Mouse (Mus musculus): ENCODE data around the gene Hist2h2aa1. TPM values are rescaled to one million over a fixed set of nuclear protein-coding genes. Genes with fewer than 3 reads are reported as not detected.
"Not testable (repeated sequence)": the region's sequence is repeated elsewhere in the genome, so short reads cannot be mapped to it uniquely, and the experiment has no call there.

The Hist2h2aa1 gene
- polyA plus RNA-seq (2014; fragmentation: Nextera tagmentation; extraction: Ambion mirVana) = 11.8 and 14.6 TPM in 2 replicates

DNA sequence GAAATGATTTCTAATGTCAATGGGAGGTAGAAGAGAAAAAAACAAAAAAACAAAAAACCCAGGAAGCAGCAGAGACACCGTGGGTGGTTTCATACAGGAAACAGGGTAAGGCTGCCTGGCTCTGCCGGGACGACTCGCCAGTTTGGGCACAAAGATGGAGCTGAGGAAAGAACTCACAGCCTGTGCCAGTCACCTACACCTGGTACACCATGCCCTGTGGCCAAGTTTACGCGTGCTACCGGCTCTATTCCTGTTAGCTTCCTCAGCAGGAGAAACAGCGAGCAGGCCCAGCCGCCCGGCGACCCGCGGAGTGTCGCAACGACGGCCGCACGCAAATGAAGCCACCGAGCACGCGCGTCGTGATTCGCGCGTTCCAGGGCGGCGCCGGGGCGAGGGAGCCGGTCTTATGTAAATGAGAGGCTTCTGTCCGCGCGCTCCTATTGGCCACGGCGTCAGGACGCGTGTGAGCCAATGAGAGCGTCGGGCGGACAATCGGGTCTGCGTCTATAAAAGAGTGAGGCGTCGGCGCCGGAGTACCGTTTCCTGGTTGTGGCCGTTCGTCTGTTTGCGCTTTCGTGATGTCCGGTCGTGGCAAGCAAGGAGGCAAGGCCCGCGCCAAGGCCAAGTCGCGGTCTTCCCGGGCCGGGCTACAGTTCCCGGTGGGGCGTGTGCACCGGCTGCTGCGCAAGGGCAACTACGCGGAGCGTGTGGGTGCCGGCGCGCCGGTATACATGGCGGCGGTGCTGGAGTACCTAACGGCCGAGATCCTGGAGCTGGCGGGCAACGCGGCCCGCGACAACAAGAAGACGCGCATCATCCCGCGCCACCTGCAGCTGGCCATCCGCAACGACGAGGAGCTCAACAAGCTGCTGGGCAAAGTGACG lies at the start of gene Hist2h2aa1:
Gene Hist2h2aa1 (plus strand): TSS at position 495 of the 884 bp plus-strand sequence.
- H3K9me3 ChIP-seq (ENCODE audit: control insufficient read depth, low read length); H3K4me1 ChIP-seq (replicated peaks; ENCODE audit: control insufficient read depth, insufficient read depth, low read length); H3K27me3 ChIP-seq (ENCODE audit: control insufficient read depth, insufficient read depth, low read length); H3K36me3 ChIP-seq (ENCODE audit: control insufficient read depth, insufficient read depth, low read length): not testable (repeated sequence)
- H3K4me3 ChIP-seq (ENCODE audit: low read depth, low read length) = peak within 1 kb of the TSS; percentile 46
- peak within 1 kb of the TSS; percentile 57 for H3K4me2 ChIP-seq (replicated peaks; ENCODE audit: low read depth, low read length)
- ATAC-seq (ENCODE audit: low FRiP score) = peak; percentile 85
- H3K27ac ChIP-seq (ENCODE audit: low read depth, low read length) = peak within 1 kb of the TSS; percentile 96
- 0% methylated on average over 20 of the region's 88 CpGs for WGBS
- peak within 1 kb of the TSS; percentile 79 for H3K9ac ChIP-seq (ENCODE audit: low read depth, low read length)
- DNase-seq (ENCODE audit: low spot score) = peak; percentile 75

DNA sequence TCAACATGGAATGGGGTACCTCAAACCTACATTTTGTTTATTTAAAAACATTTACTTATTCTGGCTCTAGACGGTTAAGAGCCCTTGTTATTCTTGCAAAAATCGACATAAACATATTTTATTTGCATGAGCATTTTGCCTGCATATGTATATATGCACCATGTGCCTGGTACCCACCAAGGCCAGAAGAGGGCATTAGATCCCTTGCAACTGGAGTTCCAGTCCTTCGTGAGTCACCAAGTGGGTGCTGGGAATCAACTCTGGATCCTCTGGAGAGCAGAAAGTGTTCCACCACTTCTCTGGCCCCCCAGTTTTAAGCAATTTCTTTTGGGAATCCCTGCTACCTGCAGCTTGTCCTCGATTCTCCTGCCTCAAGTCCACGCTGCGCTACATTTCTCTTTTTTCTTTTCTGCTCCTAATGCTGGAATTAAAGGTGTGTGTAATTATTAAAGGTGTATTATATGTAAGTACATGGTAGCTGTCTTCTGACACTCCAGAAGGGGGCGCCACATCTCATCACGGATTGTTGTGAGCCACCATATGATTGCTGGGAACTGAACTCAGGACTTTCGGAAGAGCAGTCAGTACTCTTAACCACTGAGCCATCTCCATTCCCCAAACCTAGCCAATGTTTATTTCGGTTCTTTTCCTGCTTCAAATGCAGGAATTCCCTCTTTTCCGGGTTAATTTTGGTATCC lies 49.5 kb upstream of the Hist2h2aa1 start:
- H3K9ac ChIP-seq (ENCODE audit: low read depth, low read length) = no peak overlapping the region
- H3K27ac ChIP-seq (ENCODE audit: low read depth, low read length) = no peak overlapping the region
- H3K27me3 ChIP-seq (ENCODE audit: control insufficient read depth, insufficient read depth, low read length) = no peaks in the 10 kb centered on the region
- 95% methylated on average over 11 of the region's 11 CpGs for WGBS
- H3K4me3 ChIP-seq (ENCODE audit: low read depth, low read length) = no peak overlapping the region
- ATAC-seq (ENCODE audit: low FRiP score) = no peak
- DNase-seq (ENCODE audit: low spot score) = no peak
- H3K9me3 ChIP-seq (ENCODE audit: control insufficient read depth, low read length) = no peaks in the 10 kb centered on the region
- peaks cover 4% of the 10 kb centered on the region; the same call in 1 of the 2 replicates for H3K4me1 ChIP-seq (replicated peaks; ENCODE audit: control insufficient read depth, insufficient read depth, low read length)
- H3K4me2 ChIP-seq (replicated peaks; ENCODE audit: low read depth, low read length) = no peak overlapping the region
- H3K36me3 ChIP-seq (ENCODE audit: control insufficient read depth, insufficient read depth, low read length) = no peaks in the 10 kb centered on the region

DNA sequence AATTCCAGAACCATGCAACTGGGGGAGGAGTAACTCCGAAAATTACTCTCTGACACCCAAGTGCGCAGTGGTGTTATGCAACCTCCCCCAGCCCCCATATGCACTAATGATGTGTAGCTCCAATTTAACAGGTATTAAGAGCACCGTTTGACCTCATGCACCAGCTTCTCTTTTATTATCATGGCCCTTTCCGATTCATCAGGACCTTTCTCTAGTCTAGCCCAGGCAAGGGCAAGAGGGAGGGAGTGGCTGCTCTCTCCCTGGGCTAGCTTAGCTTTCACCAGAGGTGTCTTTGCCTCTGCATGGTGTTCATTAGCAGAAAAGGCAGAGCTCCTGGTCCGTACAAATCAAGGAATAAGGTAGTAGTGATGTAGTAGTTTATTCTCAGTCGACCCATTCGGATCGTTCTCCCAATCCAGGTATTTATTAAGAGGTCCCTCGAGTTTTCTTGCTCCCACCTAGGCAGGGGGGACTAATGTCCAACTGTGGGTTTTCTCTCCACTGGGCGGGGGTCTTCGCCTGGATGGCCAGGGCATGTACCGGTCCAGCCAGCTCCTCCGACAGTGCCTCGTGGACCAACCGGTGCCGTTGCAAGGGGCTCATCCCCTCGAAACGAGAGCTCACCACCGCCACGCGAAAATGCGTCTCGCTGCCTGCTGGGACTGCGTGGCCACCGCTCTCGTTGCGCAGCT lies 48.7 kb upstream of the Hist2h2aa1 start:
- no peak for DNase-seq (ENCODE audit: low spot score)
- Histone ChIP-seq H3K27me3 (ENCODE audit: control insufficient read depth, insufficient read depth, low read length) (no peaks in the 10 kb centered on the region), H3K4me3 (ENCODE audit: low read depth, low read length) (peak overlapping the region; percentile 61), H3K4me2 (replicated peaks; ENCODE audit: low read depth, low read length) (peak overlapping the region; percentile 92), H3K4me1 (replicated peaks; ENCODE audit: control insufficient read depth, insufficient read depth, low read length) (peaks cover 4% of the 10 kb centered on the region; the same call in 1 of the 2 replicates), H3K27ac (ENCODE audit: low read depth, low read length) (peak overlapping the region; percentile 92), H3K36me3 (ENCODE audit: control insufficient read depth, insufficient read depth, low read length) (no peaks in the 10 kb centered on the region), H3K9me3 (ENCODE audit: control insufficient read depth, low read length) (no peaks in the 10 kb centered on the region), H3K9ac (ENCODE audit: low read depth, low read length) (peak overlapping the region; percentile 90)
- 20% methylated on average over 27 of the region's 27 CpGs for WGBS
- peak; percentile 19; the same call in 1 of the 2 replicates for ATAC-seq (ENCODE audit: low FRiP score)

DNA sequence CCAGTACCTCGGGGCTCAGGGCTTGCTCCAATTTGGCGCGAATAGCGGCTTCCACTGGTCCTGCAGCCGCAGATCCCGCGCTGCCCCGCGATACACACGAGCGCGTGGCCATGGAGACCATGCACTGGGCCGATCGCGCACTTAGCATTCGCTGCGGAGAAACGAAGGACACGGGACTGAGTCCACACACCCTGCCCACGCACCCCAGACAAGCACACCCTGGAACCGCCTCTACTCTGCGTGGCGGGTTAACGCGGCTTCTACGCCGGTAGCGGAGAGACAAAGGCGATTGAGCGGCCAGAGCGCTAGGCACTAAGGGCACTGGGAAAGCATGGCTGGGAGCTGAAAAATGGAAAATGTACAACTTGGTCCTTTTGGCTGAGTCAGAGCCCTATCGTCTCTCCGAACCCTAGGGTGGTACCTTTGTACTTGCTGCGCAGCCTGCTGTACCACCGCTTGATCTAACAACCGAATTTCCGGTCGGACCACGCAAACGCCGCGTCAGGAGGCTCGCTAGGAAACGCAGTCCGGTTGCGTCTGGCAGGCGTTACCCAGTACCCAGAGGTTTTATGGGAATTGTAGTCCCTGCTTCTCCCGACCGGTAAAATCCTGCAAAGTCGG lies 48.1 kb upstream of the Hist2h2aa1 start:
- no peaks in the 10 kb centered on the region for H3K9me3 ChIP-seq (ENCODE audit: control insufficient read depth, low read length)
- H3K27ac ChIP-seq (ENCODE audit: low read depth, low read length) = peak overlapping the region; percentile 92
- peak overlapping the region; percentile 92 for H3K4me2 ChIP-seq (replicated peaks; ENCODE audit: low read depth, low read length)
- H3K9ac ChIP-seq (ENCODE audit: low read depth, low read length) = peak overlapping the region; percentile 90
- under 1% methylated on average over 50 of the region's 50 CpGs for WGBS
- peak overlapping the region; percentile 61 for H3K4me3 ChIP-seq (ENCODE audit: low read depth, low read length)
- peak; percentile 90 for DNase-seq (ENCODE audit: low spot score)
- H3K36me3 ChIP-seq (ENCODE audit: control insufficient read depth, insufficient read depth, low read length) = no peaks in the 10 kb centered on the region
- H3K4me1 ChIP-seq (replicated peaks; ENCODE audit: control insufficient read depth, insufficient read depth, low read length) = peaks cover 4% of the 10 kb centered on the region; the same call in 1 of the 2 replicates
- ATAC-seq (ENCODE audit: low FRiP score) = peak; percentile 95
- no peaks in the 10 kb centered on the region for H3K27me3 ChIP-seq (ENCODE audit: control insufficient read depth, insufficient read depth, low read length)

DNA sequence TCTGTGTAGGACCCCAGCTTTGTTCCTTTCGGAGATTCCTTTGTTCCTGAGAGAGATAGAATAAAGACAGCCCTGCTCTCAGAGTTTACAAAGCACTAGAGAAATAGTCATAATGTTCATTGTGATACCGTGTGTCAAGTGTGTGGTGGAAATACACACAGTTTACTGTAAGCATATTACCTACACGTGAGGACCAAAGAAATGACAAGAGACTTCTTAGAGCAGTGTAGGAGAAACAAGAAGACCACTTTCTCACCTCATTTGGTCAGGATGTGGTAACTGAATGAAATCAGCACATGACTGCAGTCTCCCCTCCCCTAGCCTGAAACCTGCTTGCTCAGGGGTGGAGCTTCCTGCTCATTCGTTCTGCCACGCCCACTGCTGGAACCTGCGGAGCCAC lies 47.1 kb upstream of the Hist2h2aa1 start:
- Histone ChIP-seq H3K27me3 (ENCODE audit: control insufficient read depth, insufficient read depth, low read length) (no peaks in the 10 kb centered on the region), H3K9me3 (ENCODE audit: control insufficient read depth, low read length) (no peaks in the 10 kb centered on the region), H3K4me3 (ENCODE audit: low read depth, low read length) (no peak overlapping the region), H3K27ac (ENCODE audit: low read depth, low read length) (no peak overlapping the region), H3K4me1 (replicated peaks; ENCODE audit: control insufficient read depth, insufficient read depth, low read length) (peaks cover 4% of the 10 kb centered on the region; the same call in 1 of the 2 replicates), H3K9ac (ENCODE audit: low read depth, low read length) (peak overlapping the region; percentile 44), H3K36me3 (ENCODE audit: control insufficient read depth, insufficient read depth, low read length) (no peaks in the 10 kb centered on the region), H3K4me2 (replicated peaks; ENCODE audit: low read depth, low read length) (peak overlapping the region; percentile 92)
- WGBS = 6% methylated on average over 6 of the region's 6 CpGs
- ATAC-seq (ENCODE audit: low FRiP score) (peak; percentile 12; the same call in 1 of the 2 replicates), DNase-seq (ENCODE audit: low spot score) (no peak)

DNA sequence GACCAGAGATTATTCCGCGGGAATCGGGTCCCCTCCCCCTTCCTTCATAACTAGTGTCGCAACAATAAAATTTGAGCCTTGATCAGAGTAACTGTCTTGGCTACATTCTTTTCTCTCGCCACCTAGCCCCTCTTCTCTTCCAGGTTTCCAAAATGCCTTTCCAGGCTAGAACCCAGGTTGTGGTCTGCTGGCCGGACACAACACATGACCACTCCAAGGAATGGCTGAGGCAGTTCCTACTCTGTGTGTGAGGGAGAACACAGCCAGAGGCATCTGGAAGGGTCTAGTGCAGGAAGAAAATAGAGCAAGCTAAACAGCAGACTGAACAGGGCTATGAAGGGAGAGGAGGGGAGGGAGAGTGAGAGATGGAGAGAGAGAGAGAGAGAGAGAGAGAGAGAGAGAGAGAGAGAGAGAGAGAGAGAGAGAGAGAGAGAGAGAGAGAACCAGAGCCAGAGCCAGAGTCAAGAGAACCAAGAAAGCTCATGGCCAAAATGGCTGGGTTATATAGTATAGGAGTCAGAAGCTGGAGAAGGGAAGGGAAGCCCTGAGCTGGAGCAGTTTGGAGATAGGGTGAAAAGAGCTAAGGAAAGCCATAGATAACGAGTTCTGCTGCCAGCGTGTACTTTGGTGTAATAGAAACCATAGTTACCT lies 46.6 kb upstream of the Hist2h2aa1 start:
- H3K36me3 ChIP-seq (ENCODE audit: control insufficient read depth, insufficient read depth, low read length); H3K4me1 ChIP-seq (replicated peaks; ENCODE audit: control insufficient read depth, insufficient read depth, low read length); ATAC-seq (ENCODE audit: low FRiP score); H3K27ac ChIP-seq (ENCODE audit: low read depth, low read length); H3K9ac ChIP-seq (ENCODE audit: low read depth, low read length); H3K4me2 ChIP-seq (replicated peaks; ENCODE audit: low read depth, low read length); H3K4me3 ChIP-seq (ENCODE audit: low read depth, low read length); H3K9me3 ChIP-seq (ENCODE audit: control insufficient read depth, low read length); H3K27me3 ChIP-seq (ENCODE audit: control insufficient read depth, insufficient read depth, low read length); DNase-seq (ENCODE audit: low spot score): not testable (repeated sequence)
- WGBS = 34% methylated on average over 6 of the region's 8 CpGs

DNA sequence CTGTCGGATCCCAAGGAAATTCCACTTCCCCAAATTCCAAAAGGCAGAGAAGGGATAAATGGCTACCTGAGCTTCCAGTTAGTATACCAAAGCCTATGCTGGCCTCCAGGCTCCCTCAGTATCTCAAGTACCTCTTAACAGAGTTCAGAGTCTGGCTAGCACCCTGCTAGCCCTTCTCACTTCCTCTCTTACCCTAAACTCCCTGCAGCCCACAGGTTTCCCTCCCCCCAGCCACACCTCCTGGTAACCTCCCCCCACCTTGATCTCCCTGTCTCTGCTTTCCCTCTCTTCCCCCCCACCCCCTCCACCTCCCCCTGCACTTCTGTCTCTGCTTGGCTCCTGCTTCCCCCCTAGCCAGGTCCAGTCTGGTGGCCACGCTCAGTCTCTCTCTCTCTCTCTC lies 45.6 kb upstream of the Hist2h2aa1 start:
- ATAC-seq (ENCODE audit: low FRiP score) = no peak
- WGBS = 69% methylated on average over 2 of the region's 2 CpGs
- H3K9ac ChIP-seq (ENCODE audit: low read depth, low read length) = no peak overlapping the region

DNA sequence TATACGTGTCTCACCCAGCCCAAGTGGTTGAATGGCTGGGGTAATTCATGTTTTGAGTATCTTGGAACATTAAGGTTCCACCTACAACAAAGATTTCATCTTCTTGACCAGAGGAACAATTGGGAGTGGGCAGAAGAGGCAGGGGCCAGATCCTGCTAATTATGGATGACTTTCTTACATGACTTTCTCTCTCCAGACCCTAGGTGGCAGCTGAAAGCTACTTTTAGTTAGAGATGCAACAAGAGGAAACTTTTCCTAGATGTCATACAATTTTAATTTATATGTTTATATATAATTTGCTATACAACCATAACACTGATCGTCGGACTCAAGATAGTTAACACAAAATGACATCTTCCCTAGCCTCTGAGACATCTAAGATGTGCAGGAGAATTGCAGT lies 37.5 kb upstream of the Hist2h2aa1 start:
- Histone ChIP-seq H3K4me2 (replicated peaks; ENCODE audit: low read depth, low read length) (no peak overlapping the region), H3K36me3 (ENCODE audit: control insufficient read depth, insufficient read depth, low read length) (no peaks in the 10 kb centered on the region), H3K4me3 (ENCODE audit: low read depth, low read length) (no peak overlapping the region), H3K4me1 (replicated peaks; ENCODE audit: control insufficient read depth, insufficient read depth, low read length) (no peaks in the 10 kb centered on the region), H3K27ac (ENCODE audit: low read depth, low read length) (no peak overlapping the region), H3K27me3 (ENCODE audit: control insufficient read depth, insufficient read depth, low read length) (no peaks in the 10 kb centered on the region), H3K9me3 (ENCODE audit: control insufficient read depth, low read length) (no peaks in the 10 kb centered on the region), H3K9ac (ENCODE audit: low read depth, low read length) (no peak overlapping the region)
- ATAC-seq (ENCODE audit: low FRiP score) = no peak
- 87% methylated on average over 3 of the region's 3 CpGs for WGBS
- DNase-seq (ENCODE audit: low spot score) = no peak

More for the DNA sequence above, 45.6 kb upstream of the Hist2h2aa1 start:
- H3K27me3 ChIP-seq (ENCODE audit: control insufficient read depth, insufficient read depth, low read length) = no peaks in the 10 kb centered on the region
- no peaks in the 10 kb centered on the region for H3K9me3 ChIP-seq (ENCODE audit: control insufficient read depth, low read length)
- H3K4me3 ChIP-seq (ENCODE audit: low read depth, low read length) = no peak overlapping the region
- no peak for DNase-seq (ENCODE audit: low spot score)
- peaks cover 4% of the 10 kb centered on the region; the same call in 1 of the 2 replicates for H3K4me1 ChIP-seq (replicated peaks; ENCODE audit: control insufficient read depth, insufficient read depth, low read length)
- H3K27ac ChIP-seq (ENCODE audit: low read depth, low read length) = no peak overlapping the region
- H3K36me3 ChIP-seq (ENCODE audit: control insufficient read depth, insufficient read depth, low read length) = no peaks in the 10 kb centered on the region
- no peak overlapping the region for H3K4me2 ChIP-seq (replicated peaks; ENCODE audit: low read depth, low read length)

Data from hindbrain, embryonic 11.5 days (tissue).